Mouse (Mus musculus) forebrain, postnatal 0 days (tissue): ENCODE measurements around the gene Galntl5. TPM values are rescaled to one million over a fixed set of nuclear protein-coding genes. Genes with fewer than 3 reads are reported as not detected.

Experiments used
- ATAC-seq: fragments of 200-750 bp; cut with Nextera tagmentation; 2 replicates; pipeline ENCODE4 v1.8.0; 2017; ENCODE audit warnings: mild to moderate bottlenecking, moderate library complexity
- DNase-seq: peaks from one replicate; pipeline ENCODE4 v3.0.0-alpha.2; 2015
- H3K27ac ChIP-seq: fragments of 300-500 bp; sonication (generic); 2 replicates; pipeline ENCODE4 v1.5.1; 2014; ENCODE audit warnings: low read depth, mild to moderate bottlenecking, antibody characterized with exemption, low read length, moderate library complexity, mixed read lengths
- H3K27me3 ChIP-seq: fragments of 300-500 bp; sonication (generic); 2 replicates; pipeline ENCODE4 v1.6.1; 2014; ENCODE audit warnings: mild to moderate bottlenecking, low read length, mixed read lengths; ENCODE audit not compliant: insufficient read depth
- H3K36me3 ChIP-seq: fragments of 300-500 bp; sonication (generic); 2 replicates; pipeline ENCODE4 v1.6.1; 2014; ENCODE audit warnings: mild to moderate bottlenecking, moderate library complexity; ENCODE audit not compliant: insufficient read depth
- H3K4me1 ChIP-seq: fragments of 300-500 bp; sonication (generic); 2 replicates; pipeline ENCODE4 v1.6.1; 2014; ENCODE audit warnings: antibody characterized with exemption; ENCODE audit not compliant: insufficient read depth
- H3K4me2 ChIP-seq: fragments of 300-500 bp; sonication (generic); 2 replicates; pipeline ENCODE4 v1.6.1; 2014; ENCODE audit warnings: low read depth, mild to moderate bottlenecking, moderate library complexity
- H3K4me3 ChIP-seq: fragments of 300-500 bp; sonication (generic); 2 replicates; pipeline ENCODE4 v1.5.1; 2014; ENCODE audit warnings: low read depth, low read length, mixed read lengths
- H3K9ac ChIP-seq: fragments of 300-500 bp; sonication (generic); 2 replicates; pipeline ENCODE4 v1.6.1; 2014; ENCODE audit warnings: mild to moderate bottlenecking
- H3K9me3 ChIP-seq: fragments of 300-500 bp; sonication (generic); 2 replicates; pipeline ENCODE4 v1.6.1; 2016; ENCODE audit warnings: low read length
- CTCF ChIP-seq: sonication (generic); IDR thresholded peaks from 2 replicates; pipeline ENCODE4 v1.5.1; 2016; ENCODE audit warnings: antibody characterized with exemption, control low read depth, low read depth
- WGBS: fragments of 180-500 bp; shearing (Covaris S2); extraction: QIAGEN DNeasy Blood & Tissue Kit; methylation state at CpG from one replicate; pipeline ENCODE4 v1.1.7; 2014; 5-methylcytosine and 5-hydroxymethylcytosine counted together
- polyA plus RNA-seq: library from polyadenylated mRNA; unstranded; fragments of >200 nt; fragmentation: Nextera tagmentation; extraction: Ambion mirVana; gene quantifications from 2 replicates; pipeline ENCODE4 v1.2.1, GENCODE M21; 2015
- total RNA-seq: library from RNA; depleted of rRNA; stranded (reverse); fragments of >200 nt; gene quantifications from 2 replicates; pipeline ENCODE4 v1.2.3, GENCODE M21; 2014

Galntl5 gene
- total and polyA plus RNA-seq, 2 experiments from 2014 or later, result not detected

- Histone ChIP-seq H3K36me3 (no peaks in the 10 kb centered on the region; the same call in 1 of the 2 replicates), H3K4me2 (no peak overlapping the region), H3K9ac (no peak overlapping the region), H3K27ac (no peak overlapping the region), H3K9me3 (no peaks in the 10 kb centered on the region), H3K4me1 (no peaks in the 10 kb centered on the region), H3K4me3 (no peak overlapping the region), H3K27me3 (no peaks in the 10 kb centered on the region)
- ATAC-seq, result no peak
- 93% methylated on average over 6 of the region's 6 CpGs for WGBS
- no peak for DNase-seq
- no peak for TF ChIP-seq CTCF
Observed at GRCm38 (mm10) chr5:25243101-25243500, 61.8 kb downstream of the Galntl5 start.

- Histone ChIP-seq H3K27me3 (no peaks in the 10 kb centered on the region), H3K4me1 (no peaks in the 10 kb centered on the region), H3K9ac (no peak overlapping the region), H3K36me3 (peaks cover 23% of the 10 kb centered on the region), H3K27ac (no peak overlapping the region), H3K9me3 (no peaks in the 10 kb centered on the region), H3K4me3 (no peak overlapping the region), H3K4me2 (no peak overlapping the region)
- ATAC-seq (no peak), DNase-seq (no peak)
- WGBS, result 91% methylated on average over 10 of the region's 10 CpGs
- no peak for TF ChIP-seq CTCF
Observed at GRCm38 (mm10) chr5:25245806-25246472, 64.7 kb downstream of the Galntl5 start.

GRCm38 (mm10) chr5:25246473-25246865, 65.2 kb downstream of the Galntl5 start:
- Histone ChIP-seq H3K4me2 (no peak overlapping the region), H3K4me3 (no peak overlapping the region), H3K4me1 (no peaks in the 10 kb centered on the region), H3K9ac (no peak overlapping the region), H3K36me3 (peaks cover 28% of the 10 kb centered on the region), H3K27me3 (no peaks in the 10 kb centered on the region), H3K27ac (no peak overlapping the region), H3K9me3 (no peaks in the 10 kb centered on the region)
- ATAC-seq, result no peak
- no peak for TF ChIP-seq CTCF
- 83% methylated on average over 1 of the region's 1 CpGs for WGBS
- no peak for DNase-seq

GRCm38 (mm10) chr5:25247036-25247435, 65.8 kb downstream of the Galntl5 start:
- WGBS, result 80% methylated on average over 3 of the region's 3 CpGs
- no peak for ATAC-seq

GRCm38 (mm10) chr5:25252423-25252822, 71.2 kb downstream of the Galntl5 start:
- no peak overlapping the region for H3K4me2 ChIP-seq
- ATAC-seq (no peak), DNase-seq (no peak)
- no peaks in the 10 kb centered on the region for H3K4me1 ChIP-seq
- TF ChIP-seq CTCF, result no peak
- H3K9me3 ChIP-seq, result no peaks in the 10 kb centered on the region
- no peaks in the 10 kb centered on the region for H3K27me3 ChIP-seq
- no peak overlapping the region for H3K9ac ChIP-seq
- no peak overlapping the region for H3K4me3 ChIP-seq
- H3K27ac ChIP-seq, result no peak overlapping the region
- WGBS, result 79% methylated on average over 2 of the region's 2 CpGs
- peaks cover 73% of the 10 kb centered on the region for H3K36me3 ChIP-seq

More at GRCm38 (mm10) chr5:25247036-25247435, 65.8 kb downstream of the Galntl5 start:
- no peak for TF ChIP-seq CTCF
- no peaks in the 10 kb centered on the region for H3K9me3 ChIP-seq
- H3K36me3 ChIP-seq, result peaks cover 34% of the 10 kb centered on the region
- no peaks in the 10 kb centered on the region for H3K4me1 ChIP-seq
- H3K4me3 ChIP-seq, result no peak overlapping the region
- no peak overlapping the region for H3K4me2 ChIP-seq
- H3K27ac ChIP-seq, result no peak overlapping the region
- H3K27me3 ChIP-seq, result no peaks in the 10 kb centered on the region
- H3K9ac ChIP-seq, result no peak overlapping the region
- DNase-seq, result no peak

GRCm38 (mm10) chr5:25252825-25253544, 71.7 kb downstream of the Galntl5 start:
- DNase-seq (no peak), ATAC-seq (no peak)
- H3K4me1 ChIP-seq, result no peaks in the 10 kb centered on the region
- H3K9me3 ChIP-seq, result no peaks in the 10 kb centered on the region
- no peak overlapping the region for H3K27ac ChIP-seq
- H3K4me2 ChIP-seq, result no peak overlapping the region
- H3K36me3 ChIP-seq, result peaks cover 78% of the 10 kb centered on the region
- no peak overlapping the region for H3K9ac ChIP-seq
- H3K27me3 ChIP-seq, result no peaks in the 10 kb centered on the region
- H3K4me3 ChIP-seq, result no peak overlapping the region
- no peak for TF ChIP-seq CTCF
- WGBS, result 88% methylated on average over 8 of the region's 8 CpGs

GRCm38 (mm10) chr5:25254491-25254890, 73.2 kb downstream of the Galntl5 start:
- Histone ChIP-seq H3K4me1 (no peaks in the 10 kb centered on the region), H3K27ac (no peak overlapping the region), H3K9me3 (no peaks in the 10 kb centered on the region), H3K4me3 (no peak overlapping the region), H3K27me3 (no peaks in the 10 kb centered on the region), H3K4me2 (no peak overlapping the region), H3K9ac (no peak overlapping the region), H3K36me3 (peaks cover 84% of the 10 kb centered on the region)
- DNase-seq, result no peak
- no peak for ATAC-seq
- TF ChIP-seq CTCF, result no peak
- 95% methylated on average over 4 of the region's 4 CpGs for WGBS
